Mouse (Mus musculus) liver, embryonic 14.5 days (tissue): ENCODE results near the gene Slc25a13. TPM values are rescaled to one million over a fixed set of nuclear protein-coding genes. Genes with fewer than 3 reads are reported as not detected.

Experiments used
- ATAC-seq: fragments of 200-750 bp; cut with Nextera tagmentation; 2 replicates; pipeline ENCODE4 v1.8.0; 2017; ENCODE audit warnings: moderate number of reproducible peaks, mild to moderate bottlenecking, moderate library complexity; ENCODE audit not compliant: insufficient read depth
- DNase-seq, 3 experiments: peaks; one replicate each; pipeline ENCODE4 v3.0.0-alpha.2; 2012 to 2013; ENCODE audit warnings: low read depth in 3 of 3, low spot score in 3 of 3
- H3K27ac ChIP-seq: fragments of 300-500 bp; sonication (generic); 2 replicates; pipeline ENCODE4 v1.5.1; 2014; ENCODE audit warnings: moderate library complexity, mild to moderate bottlenecking, control low read depth, inconsistent platforms
- H3K27me3 ChIP-seq: fragments of 300-500 bp; sonication (generic); 2 replicates; pipeline ENCODE4 v1.6.1; 2014; ENCODE audit warnings: mild to moderate bottlenecking, low read length, moderate library complexity; ENCODE audit not compliant: control insufficient read depth, insufficient read depth
- H3K36me3 ChIP-seq: fragments of 300-500 bp; sonication (generic); replicated peaks from 2 replicates; pipeline ENCODE4 v1.6.1; 2014; ENCODE audit warnings: low read depth; ENCODE audit not compliant: control insufficient read depth, insufficient read depth
- H3K4me1 ChIP-seq, 2 experiments: fragments of 200-500 bp in 1 of 2; fragments of 300-500 bp in 1 of 2; sonication (generic) in 1 of 2; replicated peaks; 2 replicates each; pipeline ENCODE4 v1.6.1; 2012 to 2014; ENCODE audit warnings: antibody characterized with exemption in 1 of 2, inconsistent platforms in 1 of 2, low read length in 1 of 2; ENCODE audit not compliant: control insufficient read depth in 2 of 2, insufficient read depth in 2 of 2
- H3K4me2 ChIP-seq: fragments of 300-500 bp; sonication (generic); 2 replicates; pipeline ENCODE4 v1.6.1; 2014; ENCODE audit warnings: low read depth, mild to moderate bottlenecking, control low read depth, moderate library complexity
- H3K4me3 ChIP-seq, 2 experiments: fragments of 200-500 bp in 1 of 2; fragments of 300-500 bp in 1 of 2; sonication (generic) in 1 of 2; 2 replicates each; pipeline ENCODE4 v1.5.1; 2012 to 2014; ENCODE audit warnings: low read depth in 2 of 2, low read length in 2 of 2, mild to moderate bottlenecking in 2 of 2, control low read depth in 1 of 2, inconsistent platforms in 1 of 2, moderate library complexity in 1 of 2; ENCODE audit not compliant: insufficient read depth in 1 of 2
- H3K9ac ChIP-seq: fragments of 300-500 bp; sonication (generic); replicated peaks from 2 replicates; pipeline ENCODE4 v1.6.1; 2014; ENCODE audit warnings: mild to moderate bottlenecking, control low read depth, moderate library complexity
- H3K9me3 ChIP-seq: fragments of 300-500 bp; sonication (generic); 2 replicates; pipeline ENCODE4 v1.6.1; 2016; ENCODE audit warnings: low read length, mixed read lengths; ENCODE audit not compliant: control insufficient read depth
- CTCF ChIP-seq: IDR thresholded peaks from 2 replicates; pipeline ENCODE4 v1.5.1; 2016; ENCODE audit warnings: antibody characterized with exemption, low read depth, control low read depth
- EP300 ChIP-seq: IDR thresholded peaks from 2 replicates; pipeline ENCODE4 v1.6.1; 2016; ENCODE audit warnings: antibody characterized with exemption, low read depth
- WGBS: fragments of 180-500 bp; shearing (Covaris S2); extraction: QIAGEN DNeasy Blood & Tissue Kit; methylation state at CpG from one replicate; pipeline ENCODE4 v1.1.7; 2014; ENCODE audit not compliant: insufficient replicate concordance; 5-methylcytosine and 5-hydroxymethylcytosine counted together
- polyA plus RNA-seq, 2 experiments: library from polyadenylated mRNA; depleted of rRNA in 1 of 2; stranded (reverse) in 1 of 2; unstranded in 1 of 2; fragments of >200 nt; fragmentation: Nextera tagmentation in 1 of 2; extraction: Ambion mirVana in 1 of 2; gene quantifications; 2 replicates each; pipeline versions ENCODE4 v1.2.1 to v1.2.3; 2012 to 2014

Slc25a13 gene
- polyA plus RNA-seq, 2 experiments, result 11.6 to 26.0 TPM

- no peak for ATAC-seq
- TF ChIP-seq CTCF, result no peak
- Histone ChIP-seq H3K27me3 (no peaks in the 10 kb centered on the region), H3K9ac (no peak overlapping the region), H3K27ac (no peak overlapping the region), H3K9me3 (no peaks in the 10 kb centered on the region), H3K4me2 (no peak overlapping the region), H3K4me3 (no peak overlapping the region), H3K4me1 (0 out of 4 replicates have a peak, but pooled peaks cover 0 to 6% of the 10 kb centered on the region in 2 experiments), H3K36me3 (no peaks in the 10 kb centered on the region)
- 53% methylated on average over 2 of the region's 2 CpGs for WGBS
- DNase-seq, result no peak
Measured at GRCm38 (mm10) chr6:6149751-6150150, 67.2 kb downstream of the Slc25a13 start.

GRCm38 (mm10) chr6:6149329-6149728, 67.6 kb downstream of the Slc25a13 start:
- WGBS, result 30% methylated on average over 3 of the region's 3 CpGs
- 0 out of 4 replicates have a peak, but pooled peaks cover 0 to 6% of the 10 kb centered on the region in 2 experiments for H3K4me1 ChIP-seq
- no peak overlapping the region for H3K9ac ChIP-seq
- no peak overlapping the region for H3K4me2 ChIP-seq
- DNase-seq, result no peak
- no peak for ATAC-seq
- no peak overlapping the region for H3K27ac ChIP-seq
- TF ChIP-seq EP300 (no peak), CTCF (no peak)
- H3K9me3 ChIP-seq, result no peaks in the 10 kb centered on the region
- H3K36me3 ChIP-seq, result no peaks in the 10 kb centered on the region
- no peak overlapping the region for H3K4me3 ChIP-seq
- H3K27me3 ChIP-seq, result no peaks in the 10 kb centered on the region

- Histone ChIP-seq H3K9me3 (no peaks in the 10 kb centered on the region), H3K27me3 (no peaks in the 10 kb centered on the region), H3K27ac (no peak overlapping the region), H3K4me3 (no peak overlapping the region), H3K36me3 (no peaks in the 10 kb centered on the region), H3K4me2 (no peak overlapping the region), H3K4me1 (0 out of 4 replicates have a peak, but pooled peaks cover 0 to 6% of the 10 kb centered on the region in 2 experiments), H3K9ac (no peak overlapping the region)
- no peak for ATAC-seq
- WGBS, result 80% methylated on average over 13 of the region's 13 CpGs
- DNase-seq, result no peak
- TF ChIP-seq CTCF (no peak), EP300 (no peak)
Measured at GRCm38 (mm10) chr6:6145412-6145811, 71.6 kb downstream of the Slc25a13 start.

- TF ChIP-seq EP300 (no peak), CTCF (no peak)
- H3K4me3 ChIP-seq, result no peak overlapping the region
- no peak overlapping the region for H3K4me2 ChIP-seq
- no peaks in the 10 kb centered on the region for H3K9me3 ChIP-seq
- WGBS, result 58% methylated on average over 7 of the region's 7 CpGs
- ATAC-seq (no peak), DNase-seq (no peak)
- no peaks in the 10 kb centered on the region for H3K36me3 ChIP-seq
- H3K27me3 ChIP-seq, result no peaks in the 10 kb centered on the region
- no peak overlapping the region for H3K9ac ChIP-seq
- H3K4me1 ChIP-seq, result no peaks in the 10 kb centered on the region
- no peak overlapping the region for H3K27ac ChIP-seq
Measured at GRCm38 (mm10) chr6:6143525-6143924, 73.4 kb downstream of the Slc25a13 start.

- Histone ChIP-seq H3K4me2 (no peak overlapping the region), H3K9me3 (no peaks in the 10 kb centered on the region), H3K9ac (no peak overlapping the region), H3K27ac (no peak overlapping the region), H3K27me3 (no peaks in the 10 kb centered on the region), H3K4me1 (no peaks in the 10 kb centered on the region), H3K36me3 (no peaks in the 10 kb centered on the region), H3K4me3 (no peak overlapping the region)
- TF ChIP-seq CTCF (no peak), EP300 (no peak)
- ATAC-seq, result no peak
- WGBS, result 67% methylated on average over 3 of the region's 3 CpGs
- no peak for DNase-seq
Measured at GRCm38 (mm10) chr6:6140370-6140769, 76.6 kb downstream of the Slc25a13 start.
